Mouse (Mus musculus): ENCODE measurements at regions not wholly inside any gene's neighbourhood (a gene's known extent, or its start where the extent isn't known, plus 50 kb on each side); places are given as distances from the start of the nearest gene placed in this dataset.

DNA sequence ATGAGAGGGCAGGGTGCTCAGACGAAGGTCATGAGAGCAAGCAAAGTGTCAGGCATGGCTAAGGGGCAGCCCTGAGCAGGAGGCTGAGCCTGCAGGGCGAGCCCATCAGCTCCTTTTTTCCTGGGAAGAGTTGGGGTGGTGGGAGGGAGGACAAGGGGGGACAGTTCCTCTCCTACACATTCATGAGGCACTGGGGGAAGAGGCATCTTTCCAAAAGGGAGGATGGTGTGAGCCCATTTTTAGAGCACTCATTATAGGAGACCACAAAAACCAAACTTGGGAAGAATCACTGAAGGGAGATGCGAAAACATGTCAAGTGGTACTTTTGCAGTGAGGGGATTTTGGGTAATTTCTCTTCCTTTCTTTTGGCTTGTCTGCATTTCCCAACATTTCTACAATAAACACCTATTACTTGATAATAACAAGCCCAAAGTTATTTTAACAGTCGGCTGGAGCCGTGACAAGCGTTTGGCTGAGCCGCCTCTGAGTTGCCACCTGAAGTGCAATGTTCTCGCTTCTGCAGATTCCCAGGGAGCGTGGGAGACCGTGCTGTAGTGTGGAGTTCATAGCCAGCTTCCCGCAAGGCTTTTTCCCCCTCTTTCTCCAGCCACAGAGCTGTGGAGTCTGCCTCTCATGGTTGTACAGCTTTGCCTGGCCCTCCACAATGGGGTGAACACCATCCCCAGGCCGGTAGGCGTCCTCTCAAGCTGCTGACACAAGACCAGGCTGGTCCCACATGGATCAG is 136.9 kb upstream of the Kcnab2 start:
- DNase-seq, result no peak

Data from embryo, embryonic 11 days (tissue).